Mouse (Mus musculus): ENCODE data around the gene Psmb6.
"Not testable (repeated sequence)": the region's sequence is repeated elsewhere in the genome, so short reads cannot be mapped to it uniquely, and the experiment has no call there.

Psmb6 gene

DNA sequence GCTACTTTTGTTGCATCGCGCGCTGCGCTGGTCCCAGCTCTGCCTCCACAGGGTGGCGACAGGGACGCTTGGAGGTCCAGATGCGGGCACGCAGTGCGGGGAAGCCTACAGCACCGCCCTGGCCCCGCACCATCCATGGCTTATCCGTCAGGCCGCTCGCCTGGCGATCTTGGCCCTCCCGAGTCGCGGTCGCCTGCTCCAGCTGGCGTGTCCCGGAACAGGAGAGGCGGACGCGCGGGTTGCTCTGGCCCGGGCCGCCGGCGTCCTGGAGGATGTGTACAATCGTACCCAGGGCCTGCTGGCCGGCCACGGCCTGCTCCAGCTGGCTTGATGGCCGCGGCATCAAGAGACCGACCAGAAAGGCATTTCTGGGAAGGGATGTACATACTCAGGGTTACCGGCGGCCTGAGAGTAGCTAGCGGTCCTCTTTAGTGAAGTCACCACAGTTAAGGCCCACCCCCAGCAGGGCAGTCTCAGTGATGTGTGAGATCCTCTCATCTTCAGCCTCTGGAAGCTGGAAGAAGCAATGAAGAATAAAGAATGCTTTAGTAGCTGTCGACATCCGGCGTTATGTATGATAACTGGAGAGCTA lies 4.9 kb upstream of the Psmb6 start:
- in situ Hi-C loops (cut with MboI, MseI) = loop anchor here (10.0 kb wide), 1 partner anchor 95 kb away; the partner anchor contains the start of genes 4930544D05Rik and Chrne

DNA sequence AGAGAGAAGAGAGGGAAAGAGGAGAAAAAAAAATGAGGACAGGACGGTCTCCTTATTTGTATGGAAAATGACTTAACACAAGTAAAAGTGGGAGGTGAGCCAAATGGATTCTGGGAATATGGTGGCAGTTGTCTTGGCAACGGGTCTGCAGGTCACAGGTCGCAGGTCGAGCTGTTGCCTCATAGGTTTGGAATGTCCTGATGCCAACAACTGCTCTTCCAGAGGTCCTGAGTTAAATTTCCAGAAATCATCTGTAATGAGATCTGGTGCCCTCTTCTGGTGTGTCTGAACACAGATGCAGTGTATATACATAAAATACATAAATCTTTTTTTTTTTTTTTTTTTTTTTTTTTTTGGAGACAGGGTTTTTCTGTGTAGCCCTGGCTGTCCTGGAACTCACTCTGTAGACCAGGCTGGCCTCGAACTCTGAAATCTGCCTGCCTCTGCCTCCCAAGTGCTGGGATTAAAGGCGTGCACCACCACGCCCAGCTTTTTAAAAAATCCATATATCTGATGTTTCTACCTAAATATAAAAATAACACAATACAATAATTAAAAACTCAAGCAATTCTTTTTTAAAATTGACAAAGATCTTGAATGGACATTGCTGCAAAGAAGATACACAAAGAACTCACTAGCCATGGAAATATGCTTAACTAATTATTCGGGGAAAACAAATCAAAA lies 1.7 kb upstream of the Psmb6 start:
- in situ Hi-C loops (cut with MboI, MseI) = loop anchor here (10.0 kb wide), 1 partner anchor 91 kb away; the partner anchor contains the start of genes 4930544D05Rik and Chrne

DNA sequence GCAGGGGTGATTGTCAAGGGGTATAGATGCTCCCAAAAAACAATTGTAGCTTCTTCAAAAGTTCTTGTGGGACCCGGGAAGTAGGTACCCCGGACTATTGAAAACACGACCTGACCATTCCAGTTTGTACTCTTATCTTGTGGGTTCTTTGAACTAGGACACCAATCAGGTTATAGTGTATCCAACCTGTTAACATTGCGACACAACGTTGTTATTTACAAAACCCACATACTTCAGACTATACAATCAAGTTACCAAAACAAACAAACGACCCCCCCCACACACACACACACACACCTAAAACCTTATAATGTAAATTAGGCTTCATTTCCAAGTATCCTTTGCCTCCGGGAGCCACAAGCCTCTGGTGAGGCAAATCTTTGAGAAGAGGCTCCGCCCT lies 385 bp upstream of the Psmb6 start:
- in situ Hi-C loops (cut with MboI, MseI) = loop anchor here (10.0 kb wide), 1 partner anchor 90 kb away; the partner anchor contains the start of genes 4930544D05Rik and Chrne

- in situ Hi-C loops (cut with MboI, MseI) = loop anchor here (10.0 kb wide), 1 partner anchor 89 kb away; the partner anchor contains the start of genes 4930544D05Rik and Chrne
Observed at GRCm38 (mm10) chr11:70525726-70526125, 559 bp downstream of the Psmb6 start.

- in situ Hi-C loops (cut with MboI, MseI) = loop anchor here (10.0 kb wide), 1 partner anchor 89 kb away; the partner anchor contains the start of genes 4930544D05Rik and Chrne
Observed at GRCm38 (mm10) chr11:70526211-70526610, 1.0 kb downstream of the Psmb6 start.

DNA sequence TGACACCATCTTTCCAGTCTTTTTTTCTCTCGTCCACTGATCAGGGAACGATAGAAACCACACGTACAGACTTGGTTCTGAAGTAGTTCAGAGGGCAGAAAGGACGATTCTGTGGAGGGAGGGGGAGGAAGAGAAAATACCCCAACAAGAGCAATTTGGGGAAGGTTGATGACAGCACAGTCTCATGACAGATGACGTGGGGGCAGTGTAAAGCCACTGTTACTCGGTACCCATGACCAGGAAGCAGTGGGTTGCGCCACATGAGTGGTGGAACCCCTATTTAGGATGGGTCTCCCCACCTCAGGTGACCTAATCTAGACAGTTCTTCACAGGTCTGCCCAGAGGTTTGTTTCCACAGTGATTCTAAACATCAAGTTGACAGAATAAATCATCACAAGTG lies 3.4 kb downstream of the Psmb6 start:
- in situ Hi-C loops (cut with MboI, MseI) = loop anchor here (10.0 kb wide), 1 partner anchor 86 kb away; the partner anchor contains the start of genes 4930544D05Rik and Chrne

- in situ Hi-C loops (cut with MboI, MseI) = not testable (repeated sequence)
Observed at GRCm38 (mm10) chr11:70531065-70531464, 5.9 kb downstream of the Psmb6 start.

- in situ Hi-C loops (cut with MboI, MseI) = no loop called here
Observed at GRCm38 (mm10) chr11:70532839-70533238, 7.7 kb downstream of the Psmb6 start, which contains the start of gene Gm40193. Gene Gm40193 (minus strand): TSS chr11:70532939.

GRCm38 (mm10) chr11:70539423-70539822 lies 14.3 kb downstream of the Psmb6 start:
- in situ Hi-C loops (cut with MboI, MseI) = no loop called here

- in situ Hi-C loops (cut with MboI, MseI) = no loop called here
Observed at GRCm38 (mm10) chr11:70539877-70540587, 14.9 kb downstream of the Psmb6 start, which contains the start of gene Pld2. Gene Pld2 (plus strand): TSS chr11:70540064.

GRCm38 (mm10) chr11:70540928-70541327 lies 15.8 kb downstream of the Psmb6 start:
- in situ Hi-C loops (cut with MboI, MseI) = no loop called here

DNA sequence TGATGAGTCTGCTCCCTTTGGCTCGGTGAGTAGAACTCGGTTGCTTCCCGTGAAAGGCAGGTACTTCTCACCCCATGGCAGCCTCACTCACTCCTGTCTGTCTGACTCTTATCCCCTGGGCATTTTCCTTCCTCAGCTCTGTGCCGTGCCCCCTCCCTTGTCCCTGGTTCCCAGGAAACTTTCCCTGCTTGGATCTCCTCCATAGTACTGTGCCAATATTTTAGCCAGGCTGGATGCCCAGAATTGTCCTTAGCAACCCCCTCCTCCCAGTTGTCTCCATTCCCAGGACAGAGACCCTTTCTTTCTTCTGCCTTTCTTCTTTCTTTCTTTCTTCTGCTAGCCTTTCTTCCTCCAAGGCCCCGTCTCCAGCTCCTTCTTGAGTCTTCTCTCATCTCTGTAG lies 16.2 kb downstream of the Psmb6 start:
- in situ Hi-C loops (cut with MboI, MseI) = no loop called here

- in situ Hi-C loops (cut with MboI, MseI) = no loop called here
Observed at GRCm38 (mm10) chr11:70544496-70544895, 19.3 kb downstream of the Psmb6 start.

- in situ Hi-C loops (cut with MboI, MseI) = no loop called here
Observed at GRCm38 (mm10) chr11:70551526-70551925, 26.4 kb downstream of the Psmb6 start.

DNA sequence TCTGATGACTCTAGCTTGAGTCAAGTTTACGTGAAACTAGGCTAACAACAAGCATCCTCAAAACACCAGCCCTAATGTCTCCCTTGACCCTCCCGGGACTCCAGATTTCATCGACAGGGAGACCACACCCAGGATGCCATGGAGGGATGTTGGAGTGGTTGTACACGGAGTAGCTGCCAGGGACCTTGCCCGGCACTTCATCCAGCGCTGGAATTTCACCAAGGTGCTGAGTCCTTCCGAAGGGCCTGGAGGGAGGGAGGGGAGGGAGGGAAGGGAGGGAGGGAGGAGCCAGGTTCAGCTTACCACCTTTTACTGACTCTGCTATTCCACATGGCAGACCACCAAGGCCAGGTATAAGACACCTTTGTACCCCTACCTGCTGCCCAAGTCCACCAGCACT lies 28.8 kb downstream of the Psmb6 start:
- in situ Hi-C loops (cut with MboI, MseI) = no loop called here

- in situ Hi-C loops (cut with MboI, MseI) = no loop called here
Observed at GRCm38 (mm10) chr11:70557545-70557944, 32.4 kb downstream of the Psmb6 start.

GRCm38 (mm10) chr11:70561937-70562286 lies 36.7 kb downstream of the Psmb6 start:
- in situ Hi-C loops (cut with MboI, MseI) = no loop called here

DNA sequence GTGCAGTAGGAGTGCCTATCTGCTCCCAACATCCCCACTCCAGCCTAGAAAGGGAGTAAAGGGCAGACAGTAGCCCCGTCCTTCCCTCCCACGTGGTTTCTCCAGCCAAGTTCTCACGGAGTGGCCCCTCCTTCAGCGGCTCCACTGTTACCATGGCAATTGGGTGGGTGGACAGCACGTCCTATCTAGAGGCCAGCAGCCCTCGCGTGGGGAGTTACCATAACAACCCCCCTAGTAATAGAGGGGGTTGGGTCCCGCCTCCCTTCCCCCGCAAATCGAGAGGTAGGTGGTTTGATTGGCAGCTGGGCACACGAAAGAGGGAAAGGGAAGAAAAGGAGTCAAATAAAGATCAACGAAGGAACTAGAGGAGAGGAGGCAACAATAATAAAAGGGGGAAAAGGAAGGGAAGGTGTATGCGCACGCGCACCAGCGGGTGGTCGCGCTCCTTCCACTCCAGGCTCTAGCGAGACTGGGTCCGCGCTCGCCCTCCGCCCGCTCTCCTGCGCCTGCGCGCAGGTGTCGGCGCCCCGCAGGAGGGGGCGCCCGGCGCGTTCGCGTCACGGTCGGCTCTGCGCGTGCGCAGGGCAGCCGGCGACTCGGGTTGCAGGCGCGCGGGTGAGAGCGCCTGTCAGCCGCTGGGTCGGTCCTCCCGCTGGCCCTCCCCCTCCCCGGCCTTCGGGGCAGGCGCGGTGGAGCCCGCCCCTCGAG lies 37.3 kb downstream of the Psmb6 start, which contains the start of gene Mink1:
Gene Mink1 (plus strand): TSS at position 595 of the 708 bp plus-strand sequence.
- in situ Hi-C loops (cut with MboI, MseI) = no loop called here

DNA sequence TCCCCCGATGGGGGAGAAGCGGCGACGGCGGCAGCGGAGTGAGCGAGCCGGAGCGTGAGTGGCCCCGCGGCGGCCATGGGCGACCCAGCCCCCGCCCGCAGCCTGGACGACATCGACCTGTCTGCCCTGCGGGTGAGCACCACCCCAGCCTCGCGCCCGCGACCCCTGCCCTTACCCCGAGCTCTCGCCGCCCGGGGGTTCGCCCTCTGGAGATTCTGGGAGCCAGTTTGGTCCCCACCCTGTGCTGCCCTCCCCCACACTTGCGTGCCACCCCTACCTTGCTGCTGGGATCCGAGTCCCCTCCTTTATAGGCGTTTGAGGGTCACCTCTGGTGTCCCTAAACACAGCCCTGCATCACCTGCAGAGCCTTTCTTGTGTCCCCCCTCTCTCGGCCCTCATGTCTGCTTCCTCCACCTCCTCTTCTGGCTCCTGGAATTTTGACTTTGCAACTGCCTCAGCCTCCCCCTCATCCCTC lies 37.9 kb downstream of the Psmb6 start:
- in situ Hi-C loops (cut with MboI, MseI) = no loop called here

GRCm38 (mm10) chr11:70563470-70564275 lies 38.5 kb downstream of the Psmb6 start:
- in situ Hi-C loops (cut with MboI, MseI) = no loop called here

All from regulatory T cell (primary cell).